Mouse (Mus musculus) liver, embryonic 13.5 days (tissue): ENCODE measurements around the gene Furin. TPM values are rescaled to one million over a fixed set of nuclear protein-coding genes. Genes with fewer than 3 reads are reported as not detected.

Source experiments
- ATAC-seq: fragments of 200-750 bp; cut with Nextera tagmentation; 2 replicates; pipeline ENCODE4 v1.8.0; 2017; ENCODE audit warnings: low read depth, mild to moderate bottlenecking, moderate number of reproducible peaks, moderate library complexity
- DNase-seq: peaks from one replicate; pipeline ENCODE4 v3.0.0; 2022
- H3K27ac ChIP-seq: fragments of 300-500 bp; sonication (generic); 2 replicates; pipeline ENCODE4 v1.5.1; 2015; ENCODE audit warnings: moderate library complexity, mild to moderate bottlenecking, inconsistent platforms
- H3K27me3 ChIP-seq: fragments of 300-500 bp; sonication (generic); 2 replicates; pipeline ENCODE4 v1.6.1; 2015; ENCODE audit warnings: mild to moderate bottlenecking, inconsistent platforms
- H3K36me3 ChIP-seq: fragments of 300-500 bp; sonication (generic); 2 replicates; pipeline ENCODE4 v1.6.1; 2015; ENCODE audit warnings: mild to moderate bottlenecking, inconsistent platforms
- H3K4me1 ChIP-seq: fragments of 300-500 bp; sonication (generic); replicated peaks from 2 replicates; pipeline ENCODE4 v1.6.1; 2015; ENCODE audit warnings: inconsistent platforms
- H3K4me2 ChIP-seq: fragments of 300-500 bp; sonication (generic); 2 replicates; pipeline ENCODE4 v1.6.1; 2015; ENCODE audit warnings: inconsistent platforms, mild to moderate bottlenecking, moderate library complexity
- H3K4me3 ChIP-seq: fragments of 300-500 bp; sonication (generic); replicated peaks from 2 replicates; pipeline ENCODE4 v1.5.1; 2015; ENCODE audit warnings: mild to moderate bottlenecking, inconsistent platforms
- H3K9ac ChIP-seq: fragments of 300-500 bp; sonication (generic); 2 replicates; pipeline ENCODE4 v1.6.1; 2015; ENCODE audit warnings: mild to moderate bottlenecking, inconsistent platforms
- H3K9me3 ChIP-seq: fragments of 300-500 bp; sonication (generic); replicated peaks from 2 replicates; pipeline ENCODE4 v1.6.1; 2016; ENCODE audit warnings: inconsistent platforms
- WGBS: fragments of 180-500 bp; shearing (Covaris S2); methylation state at CpG from one replicate; pipeline ENCODE4 v1.1.7; 2015; ENCODE audit not compliant: insufficient replicate concordance; 5-methylcytosine and 5-hydroxymethylcytosine counted together
- polyA plus RNA-seq: library from polyadenylated mRNA; unstranded; fragments of >200 nt; fragmentation: Nextera tagmentation; extraction: Ambion mirVana; gene quantifications from 2 replicates; pipeline ENCODE4 v1.2.1, GENCODE M21; 2015

The Furin gene
- polyA plus RNA-seq, 1 experiment from 2014 or later: 3.8 TPM

- H3K27ac ChIP-seq: peak overlapping the region; percentile 88
- ATAC-seq (peak; percentile 99), DNase-seq (peak; percentile 98)
- H3K36me3 ChIP-seq: peaks cover 23% of the 10 kb centered on the region
- H3K4me1 ChIP-seq: peaks cover 51% of the 10 kb centered on the region
- no peaks in the 10 kb centered on the region for H3K9me3 ChIP-seq
- H3K4me3 ChIP-seq: peak overlapping the region; percentile 72
- under 1% methylated on average over 45 of the region's 45 CpGs for WGBS
- H3K4me2 ChIP-seq: peak overlapping the region; percentile 87
- no peaks in the 10 kb centered on the region for H3K27me3 ChIP-seq
- peak overlapping the region; percentile 80 for H3K9ac ChIP-seq
Measured at GRCm38 (mm10) chr7:80339793-80340628, 65.2 kb downstream of the Furin start.

DNA sequence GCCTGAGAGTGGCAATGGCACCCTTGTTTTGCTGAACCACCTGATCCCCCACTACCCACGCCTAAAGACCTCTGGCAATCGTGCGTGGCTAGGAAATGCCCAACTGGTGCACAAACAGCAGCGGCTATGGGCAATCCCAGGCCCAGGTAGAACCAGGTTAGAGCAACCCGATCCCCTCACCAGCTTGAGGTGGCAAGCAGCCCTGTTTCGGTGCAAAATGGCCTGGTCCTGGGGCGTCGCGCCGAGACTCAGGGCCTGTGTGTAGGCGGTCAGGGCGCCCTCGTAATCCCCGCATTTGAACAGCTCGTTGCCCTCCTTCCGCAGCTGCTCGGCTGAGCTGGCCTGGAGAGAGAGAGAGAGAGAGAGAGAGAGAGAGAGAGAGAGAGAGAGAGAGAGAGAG is 65.9 kb downstream of the Furin start:
- peak; percentile 29 for DNase-seq
- ATAC-seq: no peak
- Histone ChIP-seq H3K4me3 (peak overlapping the region; percentile 72), H3K36me3 (peaks cover 30% of the 10 kb centered on the region), H3K4me1 (peaks cover 51% of the 10 kb centered on the region), H3K9ac (peak overlapping the region; percentile 80), H3K27me3 (no peaks in the 10 kb centered on the region), H3K9me3 (no peaks in the 10 kb centered on the region), H3K4me2 (peak overlapping the region; percentile 87), H3K27ac (peak overlapping the region; percentile 55)
- WGBS: 15% methylated on average over 17 of the region's 17 CpGs

Other genes with a start within 250 kb of the Furin start
- 13.1 and 14.1 TPM in 2 replicates for gene Sema4b, start 218.6 kb downstream of the Furin start, polyA plus RNA-seq
- gene Cib1, start 172.6 kb downstream of the Furin start, polyA plus RNA-seq: 91.0 and 102 TPM in 2 replicates
- 2.4 and 3.0 TPM in 2 replicates for gene Gdpgp1, start 172.6 kb downstream of the Furin start, polyA plus RNA-seq
- gene Ttll13, start 159.1 kb downstream of the Furin start, polyA plus RNA-seq: 0.23 and 0.72 TPM in 2 replicates
- gene Ngrn, start 144.2 kb downstream of the Furin start, polyA plus RNA-seq: 33.5 and 37.2 TPM in 2 replicates
- gene Vps33b, start 135.8 kb downstream of the Furin start, polyA plus RNA-seq: 4.4 and 7.9 TPM in 2 replicates
- gene Prc1, start 111.0 kb downstream of the Furin start, polyA plus RNA-seq: 114 and 130 TPM in 2 replicates
- 3.3 and 3.4 TPM in 2 replicates for gene Rccd1, start 81.0 kb downstream of the Furin start, polyA plus RNA-seq
- 10.3 and 11.5 TPM in 2 replicates for gene Unc45a, start 64.4 kb downstream of the Furin start, polyA plus RNA-seq
- 3.8 and 4.2 TPM in 2 replicates for gene Hddc3, start 62.3 kb downstream of the Furin start, polyA plus RNA-seq
- 2.2 and 2.6 TPM in 2 replicates for gene Man2a2, start 34.1 kb downstream of the Furin start, polyA plus RNA-seq
- 10.6 and 12.0 TPM in 2 replicates for gene Fes, start 17.5 kb downstream of the Furin start, polyA plus RNA-seq
- gene Blm, start 129.7 kb upstream of the Furin start, polyA plus RNA-seq: 29.7 and 34.0 TPM in 2 replicates